ENCODE assay signal across 18 mouse cellular contexts in the genomic region with DNA sequence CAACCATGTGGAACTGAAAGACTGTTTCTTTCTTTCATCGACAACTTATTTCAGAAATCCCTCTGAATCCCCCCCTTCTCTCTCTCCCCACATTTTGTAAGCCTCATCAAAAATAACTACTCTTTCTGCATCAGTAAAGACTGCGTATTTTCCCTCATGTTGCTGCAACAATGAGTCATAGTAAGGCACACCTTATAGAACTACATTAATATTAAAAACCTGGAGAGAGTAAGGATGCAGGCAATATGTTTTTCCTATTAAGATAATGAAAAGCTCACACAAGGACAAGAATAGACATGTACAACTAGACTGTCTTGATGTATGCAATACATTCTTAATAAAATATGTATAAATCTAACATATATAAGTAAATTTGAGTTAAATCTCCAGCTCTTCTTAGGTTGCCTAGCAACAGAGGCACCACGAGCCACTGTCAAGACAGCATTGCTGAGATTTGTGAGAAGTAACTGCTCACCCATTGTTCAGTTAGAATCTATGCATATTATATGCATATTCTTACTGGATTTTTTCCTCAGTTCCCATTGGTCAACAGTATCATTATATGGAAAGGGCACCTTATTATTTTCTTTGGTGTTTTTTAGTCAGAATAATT.
DNase-seq lines count a peak whose midpoint lies in the region; ATAC-seq and TF ChIP-seq lines count a peak whose summit lies in the region.
"Had no signal": no experiment of that assay in that cellular context is flagged by ENCODE, and none has a peak within 500 bp of the region (broad histone marks: within the 10 kb centered on the region; RNA-seq: fewer than 3 reads in every experiment).

No protein-coding gene starts in this region.

- H3K4me2 ChIP-seq in hindbrain, embryonic 13.5 days: no peak overlapping the region
- H3K4me2 ChIP-seq in hindbrain, embryonic 12.5 days (replicated peaks): no peak overlapping the region
- H3K4me2 ChIP-seq in neural tube, embryonic 12.5 days (replicated peaks): no peak overlapping the region
- H3K4me2 ChIP-seq in hindbrain, postnatal 0 days (ENCODE audit: low read depth, low read length): no peak overlapping the region
- no peak overlapping the region for H3K4me2 ChIP-seq in neural tube, embryonic 15.5 days

- no peaks in the 10 kb centered on the region for H3K9me3 ChIP-seq in hindbrain, embryonic 13.5 days
- H3K9me3 ChIP-seq in hindbrain, embryonic 12.5 days (replicated peaks): no peaks in the 10 kb centered on the region
- no peaks in the 10 kb centered on the region for H3K9me3 ChIP-seq in neural tube, embryonic 12.5 days
- H3K9me3 ChIP-seq in hindbrain, postnatal 0 days (ENCODE audit: low read length): no peaks in the 10 kb centered on the region
- no peaks in the 10 kb centered on the region for H3K9me3 ChIP-seq in neural tube, embryonic 15.5 days (replicated peaks)
- H3K9me3 ChIP-seq: embryonic facial prominence, embryonic 10.5 days had no signal

- H3K9ac ChIP-seq in hindbrain, embryonic 13.5 days: no peak overlapping the region
- H3K9ac ChIP-seq in hindbrain, embryonic 12.5 days: no peak overlapping the region
- H3K9ac ChIP-seq in neural tube, embryonic 12.5 days: no peak overlapping the region
- H3K9ac ChIP-seq in hindbrain, postnatal 0 days (replicated peaks; ENCODE audit: low read length): no peak overlapping the region
- no peak overlapping the region for H3K9ac ChIP-seq in neural tube, embryonic 15.5 days (replicated peaks)

- 56% methylated on average over 3 of the region's 3 CpGs for WGBS in hindbrain, embryonic 13.5 days
- 66% methylated on average over 3 of the region's 3 CpGs for WGBS in hindbrain, embryonic 12.5 days
- 61% methylated on average over 3 of the region's 3 CpGs for WGBS in neural tube, embryonic 12.5 days
- 49% methylated on average over 3 of the region's 3 CpGs for whole genome bisulfite sequencing in hindbrain, postnatal 0 days
- 58% methylated on average over 3 of the region's 3 CpGs for WGBS in neural tube, embryonic 15.5 days

- no peak for DNase-seq in neural tube, embryonic 10.5 days (ENCODE audit: extremely low spot score, low spot score)
- peak; percentile 63 for DNase-seq in hindbrain, postnatal 0 days (ENCODE audit: low spot score)
- DNase-seq in gastrocnemius, postnatal 25 days: no peak
- no peak for DNase-seq in heart, postnatal 36 days
- DNase-seq: cerebellum, adult 8-10 months; gastrocnemius, postnatal 10 days; kidney, adult 18-20 months; left cerebral cortex, postnatal 4 days; liver; thymus, postnatal 25 days had no signal

- no peak for TF ChIP-seq CTCF in hindbrain, postnatal 0 days (IDR thresholded peaks at IDR 0.05; ENCODE audit: low read depth)

- intact Hi-C loops in heart, postnatal 36 days (cut with DNase I): no loop called here

- H3K27ac ChIP-seq in hindbrain, embryonic 13.5 days: no peak overlapping the region
- no peak overlapping the region for H3K27ac ChIP-seq in hindbrain, embryonic 12.5 days
- H3K27ac ChIP-seq in neural tube, embryonic 12.5 days: no peak overlapping the region
- H3K27ac ChIP-seq in hindbrain, postnatal 0 days: no peak overlapping the region
- no peak overlapping the region for H3K27ac ChIP-seq in neural tube, embryonic 15.5 days (replicated peaks)
- H3K27ac ChIP-seq: embryonic facial prominence, embryonic 10.5 days; kidney, postnatal 0 days had no signal

- H3K4me3 ChIP-seq in hindbrain, embryonic 13.5 days: no peak overlapping the region
- no peak overlapping the region for H3K4me3 ChIP-seq in hindbrain, embryonic 12.5 days
- H3K4me3 ChIP-seq in neural tube, embryonic 12.5 days: no peak overlapping the region
- H3K4me3 ChIP-seq in hindbrain, postnatal 0 days (ENCODE audit: low read length): no peak overlapping the region
- no peak overlapping the region for H3K4me3 ChIP-seq in neural tube, embryonic 15.5 days (replicated peaks)
- H3K4me3 ChIP-seq: embryonic facial prominence, embryonic 10.5 days had no signal

- ATAC-seq in hindbrain, embryonic 13.5 days (ENCODE audit: low FRiP score): peak; percentile 69; the same call in 1 of the 2 replicates
- no peak for ATAC-seq in hindbrain, embryonic 12.5 days (ENCODE audit: low FRiP score)
- peak; percentile 58; the same call in 1 of the 2 replicates for ATAC-seq in neural tube, embryonic 12.5 days (ENCODE audit: low FRiP score, low read depth)
- ATAC-seq in hindbrain, postnatal 0 days: no peak; the same call in none of the 2 replicates
- ATAC-seq in neural tube, embryonic 15.5 days (ENCODE audit: low FRiP score): peak; percentile 75; the same call in 1 of the 2 replicates
- ATAC-seq: lung, postnatal 0 days had no signal

- H3K4me1 ChIP-seq in hindbrain, embryonic 13.5 days (replicated peaks): no peaks in the 10 kb centered on the region
- no peaks in the 10 kb centered on the region for H3K4me1 ChIP-seq in hindbrain, embryonic 12.5 days
- H3K4me1 ChIP-seq in neural tube, embryonic 12.5 days: no peaks in the 10 kb centered on the region
- no peaks in the 10 kb centered on the region for H3K4me1 ChIP-seq in hindbrain, postnatal 0 days (ENCODE audit: insufficient read depth, low read length)
- H3K4me1 ChIP-seq in neural tube, embryonic 15.5 days: no peaks in the 10 kb centered on the region
- H3K4me1 ChIP-seq: embryonic facial prominence, embryonic 10.5 days had no signal

- no peaks in the 10 kb centered on the region for H3K36me3 ChIP-seq in hindbrain, embryonic 13.5 days
- no peaks in the 10 kb centered on the region for H3K36me3 ChIP-seq in hindbrain, embryonic 12.5 days
- H3K36me3 ChIP-seq in neural tube, embryonic 12.5 days: no peaks in the 10 kb centered on the region
- H3K36me3 ChIP-seq in hindbrain, postnatal 0 days (ENCODE audit: insufficient read depth, low read length): no peaks in the 10 kb centered on the region
- no peaks in the 10 kb centered on the region for H3K36me3 ChIP-seq in neural tube, embryonic 15.5 days
- H3K36me3 ChIP-seq: embryonic facial prominence, embryonic 10.5 days had no signal

- H3K27me3 ChIP-seq in hindbrain, embryonic 13.5 days: no peaks in the 10 kb centered on the region
- H3K27me3 ChIP-seq in hindbrain, embryonic 12.5 days: no peaks in the 10 kb centered on the region
- no peaks in the 10 kb centered on the region for H3K27me3 ChIP-seq in neural tube, embryonic 12.5 days (replicated peaks)
- no peaks in the 10 kb centered on the region for H3K27me3 ChIP-seq in hindbrain, postnatal 0 days (ENCODE audit: insufficient read depth, low read length)
- no peaks in the 10 kb centered on the region for H3K27me3 ChIP-seq in neural tube, embryonic 15.5 days (replicated peaks)
- H3K27me3 ChIP-seq: CH12.LX had no signal

Comparison
In these comparisons a context has a peak if more than half of its experiments do, and no peak if none do; other contexts are left out.
1. ATAC-seq: peak in hindbrain, embryonic 13.5 days (single experiment), neural tube, embryonic 12.5 days (single experiment) and neural tube, embryonic 15.5 days (single experiment); none in hindbrain, embryonic 12.5 days (single experiment) and hindbrain, postnatal 0 days (single experiment).